Mouse (Mus musculus) heart, adult 2 months (tissue): Measurements from ENCODE around the gene Apaf1.

Experiments
- CTCF ChIP-seq: fragments of 200-600 bp; IDR thresholded peaks from 2 replicates; pipeline ENCODE4 v1.8.1; 2022; ENCODE audit warnings: antibody characterized with exemption, mild to moderate bottlenecking, moderate library complexity
- EP300 ChIP-seq: fragments of 200-500 bp; IDR thresholded peaks from 2 replicates; pipeline ENCODE4 v1.6.1; 2011; ENCODE audit warnings: low read depth, low read length, control low read depth; ENCODE audit not compliant: insufficient read depth
- POLR2A ChIP-seq: fragments of 200-500 bp; IDR thresholded peaks from 2 replicates; pipeline ENCODE4 v1.6.1; 2011; ENCODE audit warnings: mild to moderate bottlenecking, low read depth, low read length, control low read depth; ENCODE audit not compliant: insufficient read depth

GRCm38 (mm10) chr10:90992237-90992636 is 90.3 kb downstream of the Apaf1 start:
- TF ChIP-seq POLR2A (no peak), EP300 (no peak), CTCF (no peak)
